ENCODE assay signal across 10 mouse cellular contexts in genomic region chr6:24530166-24530565, GRCm38 (mm10). TPM values are rescaled to one million over a fixed set of nuclear protein-coding genes. Genes with fewer than 3 reads are reported as not detected.
DNase-seq lines count a peak whose midpoint lies in the region; ATAC-seq and TF ChIP-seq lines count a peak whose summit lies in the region.
"Had no signal": no experiment of that assay in that cellular context is flagged by ENCODE, and none has a peak within 500 bp of the region (broad histone marks: within the 10 kb centered on the region; RNA-seq: fewer than 3 reads in every experiment).

No protein-coding gene starts in this region.

- DNase-seq in left cerebral cortex, adult 2 months (ENCODE audit: extremely low spot score in 1 of 2, low spot score in 2 of 2), result peak in 1 of 2 experiments; percentile 40
- no peak for DNase-seq in left cerebral cortex, adult 11 months (ENCODE audit: low spot score)
- DNase-seq in brain, embryonic 14.5 days (ENCODE audit: low read depth), result peak; percentile 73
- DNase-seq in forebrain, embryonic 10.5 days (ENCODE audit: extremely low spot score, low spot score), result peak; percentile 26
- DNase-seq in left cerebral cortex, postnatal 25 days (ENCODE audit: low spot score in 2 of 2), result peak; percentile 49 to 70
- peak; percentile 54 for DNase-seq in mesoderm, embryonic 11.5 days (ENCODE audit: low read depth, low spot score)
- peak; percentile 37 for DNase-seq in stomach, postnatal 0 days (ENCODE audit: low spot score)

- no peak overlapping the region for H3K27ac ChIP-seq in left cerebral cortex, adult 2 months
- no peak overlapping the region for H3K27ac ChIP-seq in forebrain, embryonic 10.5 days
- H3K27ac ChIP-seq in hindbrain, embryonic 15.5 days (replicated peaks), result no peak overlapping the region
- no peak overlapping the region for H3K27ac ChIP-seq in stomach, postnatal 0 days (replicated peaks)

- H3K4me1 ChIP-seq in forebrain, embryonic 10.5 days, result peaks cover 27% of the 10 kb centered on the region
- peaks cover 31% of the 10 kb centered on the region for H3K4me1 ChIP-seq in hindbrain, embryonic 15.5 days (replicated peaks)
- peaks cover 4% of the 10 kb centered on the region for H3K4me1 ChIP-seq in stomach, postnatal 0 days (replicated peaks; ENCODE audit: control insufficient read depth, insufficient read depth)

- WGBS in forebrain, embryonic 10.5 days, result 34% methylated on average over 4 of the region's 4 CpGs
- 24% methylated on average over 4 of the region's 4 CpGs for WGBS in hindbrain, embryonic 15.5 days
- 16% methylated on average over 4 of the region's 4 CpGs for WGBS in stomach, postnatal 0 days

- no peaks in the 10 kb centered on the region for H3K36me3 ChIP-seq in forebrain, embryonic 10.5 days (replicated peaks)
- no peaks in the 10 kb centered on the region for H3K36me3 ChIP-seq in hindbrain, embryonic 15.5 days
- no peaks in the 10 kb centered on the region for H3K36me3 ChIP-seq in stomach, postnatal 0 days (ENCODE audit: control insufficient read depth, insufficient read depth, low read length)

- intact Hi-C loops in left cerebral cortex, adult 2 months (cut with DNase I), result loop anchor here (1.0 to 2.0 kb wide), 2 partner anchors 97 to 191 kb away; no protein-coding TSS in a partner anchor
- intact Hi-C loops in left cerebral cortex, postnatal 25 days (cut with DNase I), result loop anchor here (2.0 to 10.0 kb wide), 4 partner anchors 82 to 1235 kb away; no protein-coding TSS in a partner anchor

- H3K9me3 ChIP-seq in forebrain, embryonic 10.5 days, result no peaks in the 10 kb centered on the region
- no peaks in the 10 kb centered on the region for H3K9me3 ChIP-seq in hindbrain, embryonic 15.5 days
- H3K9me3 ChIP-seq in stomach, postnatal 0 days (ENCODE audit: control insufficient read depth, low read length), result no peaks in the 10 kb centered on the region

- H3K9ac ChIP-seq in hindbrain, embryonic 15.5 days, result no peak overlapping the region
- no peak overlapping the region for H3K9ac ChIP-seq in stomach, postnatal 0 days (ENCODE audit: low read length)

- ATAC-seq in hindbrain, embryonic 15.5 days (ENCODE audit: low FRiP score, low read depth), result no peak
- no peak for ATAC-seq in stomach, postnatal 0 days (ENCODE audit: low FRiP score, low TSS enrichment)

- TF ChIP-seq EP300 in stomach, postnatal 0 days (optimal IDR thresholded peaks at IDR 0.05), result no peak

- peak overlapping the region; percentile 52 for H3K4me2 ChIP-seq in hindbrain, embryonic 15.5 days
- peak overlapping the region; percentile 41 for H3K4me2 ChIP-seq in stomach, postnatal 0 days (replicated peaks; ENCODE audit: low read depth)

- peak overlapping the region; percentile 34; the same call in 1 of the 2 replicates for H3K4me3 ChIP-seq in left cerebral cortex, adult 2 months
- no peak overlapping the region for H3K4me3 ChIP-seq in forebrain, embryonic 10.5 days
- 0 out of 2 replicates have a peak overlapping the region, but pooled peaks have one; percentile 10 for H3K4me3 ChIP-seq in hindbrain, embryonic 15.5 days
- H3K4me3 ChIP-seq in stomach, postnatal 0 days (ENCODE audit: low read depth, low read length), result peak overlapping the region; percentile 18; the same call in 1 of the 2 replicates
- H3K4me3 ChIP-seq: megakaryocyte, embryonic 14.5 days had no signal

- TF ChIP-seq CTCF in left cerebral cortex, adult 2 months (IDR thresholded peaks at IDR 0.05), result peak; percentile 63
- TF ChIP-seq CTCF in brain, embryonic 14.5 days (IDR thresholded peaks at IDR 0.05; ENCODE audit: borderline replicate concordance, extremely low read depth, insufficient read depth, insufficient read length), result peak; percentile 58; the same call in 1 of the 2 replicates
- TF ChIP-seq CTCF in stomach, postnatal 0 days (IDR thresholded peaks at IDR 0.05; ENCODE audit: low read depth), result peak; percentile 89

- TF ChIP-seq POLR2A in brain, embryonic 14.5 days (IDR thresholded peaks at IDR 0.05; ENCODE audit: borderline replicate concordance, extremely low read depth, insufficient read depth, insufficient read length, poor library complexity, severe bottlenecking), result no peak

- no peaks in the 10 kb centered on the region for H3K27me3 ChIP-seq in forebrain, embryonic 10.5 days (ENCODE audit: poor library complexity, severe bottlenecking)
- H3K27me3 ChIP-seq in hindbrain, embryonic 15.5 days, result no peaks in the 10 kb centered on the region
- H3K27me3 ChIP-seq in stomach, postnatal 0 days (ENCODE audit: control insufficient read depth, insufficient read depth, low read length), result no peaks in the 10 kb centered on the region
- H3K27me3 ChIP-seq: megakaryocyte, embryonic 14.5 days had no signal

RNA-seq across cellular contexts. Expression of gene Asb15, which starts 2.2 kb away (rescaled TPM):
- total RNA-seq in left cerebral cortex, adult 2 months (2021), result not detected
- 0.01 and 0.03 TPM in 2 replicates for polyA plus RNA-seq in brain, embryonic 14.5 days (2012; rRNA removed)
- not detected in 2 replicates for polyA plus RNA-seq in forebrain, embryonic 10.5 days (2016; fragmentation: Nextera tagmentation; extraction: Ambion mirVana)
- polyA plus RNA-seq in hindbrain, embryonic 15.5 days (2015; fragmentation: Nextera tagmentation; extraction: Ambion mirVana), result 0.03 TPM in 1 of 2 replicates, not detected in the other
- not detected for total RNA-seq in left cerebral cortex, postnatal 25 days (2021)
- 0.04 and 0.06 TPM in 2 replicates for polyA plus RNA-seq in stomach, postnatal 0 days (2015; fragmentation: Nextera tagmentation; extraction: Ambion mirVana)
- total RNA-seq: adrenal gland, postnatal 36 days had no signal

RNA-seq across cellular contexts. Expression of gene Ndufa5, which starts 2.4 kb away (rescaled TPM):
- total RNA-seq in left cerebral cortex, adult 2 months (2021), result 100 to 1,000 TPM; 272 to 273 TPM
- 20.1 and 36.1 TPM in 2 replicates for polyA plus RNA-seq in brain, embryonic 14.5 days (2012; rRNA removed)
- polyA plus RNA-seq in forebrain, embryonic 10.5 days (2016; fragmentation: Nextera tagmentation; extraction: Ambion mirVana), result 245 and 258 TPM in 2 replicates
- 401 and 475 TPM in 2 replicates for polyA plus RNA-seq in hindbrain, embryonic 15.5 days (2015; fragmentation: Nextera tagmentation; extraction: Ambion mirVana)
- 100 to 1,000 TPM; 271 to 274 TPM for total RNA-seq in left cerebral cortex, postnatal 25 days (2021)
- 414 and 442 TPM in 2 replicates for polyA plus RNA-seq in stomach, postnatal 0 days (2015; fragmentation: Nextera tagmentation; extraction: Ambion mirVana)

RNA-seq across cellular contexts. Expression of gene Iqub, which starts 15.3 kb away (rescaled TPM):
- total RNA-seq in left cerebral cortex, adult 2 months (2021), result 1 to 10 TPM; 2.4 to 2.8 TPM
- polyA plus RNA-seq in brain, embryonic 14.5 days (2012; rRNA removed), result 0.82 and 1.4 TPM in 2 replicates
- polyA plus RNA-seq in forebrain, embryonic 10.5 days (2016; fragmentation: Nextera tagmentation; extraction: Ambion mirVana), result 0.07 and 0.19 TPM in 2 replicates
- polyA plus RNA-seq in hindbrain, embryonic 15.5 days (2015; fragmentation: Nextera tagmentation; extraction: Ambion mirVana), result 1.9 and 3.1 TPM in 2 replicates
- 1 to 10 TPM; 1.7 to 2.0 TPM for total RNA-seq in left cerebral cortex, postnatal 25 days (2021)
- not detected in 2 replicates for polyA plus RNA-seq in stomach, postnatal 0 days (2015; fragmentation: Nextera tagmentation; extraction: Ambion mirVana)
